Mouse (Mus musculus) neural tube, embryonic 11.5 days (tissue): ENCODE measurements around the gene Tex264. TPM values are rescaled to one million over a fixed set of nuclear protein-coding genes. Genes with fewer than 3 reads are reported as not detected.

Experiments
- ATAC-seq: fragments of 200-750 bp; cut with Nextera tagmentation; 2 replicates; pipeline ENCODE4 v1.8.0; 2017; ENCODE audit warnings: moderate number of reproducible peaks, mild to moderate bottlenecking, moderate TSS enrichment, moderate library complexity; ENCODE audit not compliant: insufficient read depth, low FRiP score, low TSS enrichment
- DNase-seq: peaks from one replicate; pipeline ENCODE4 v3.0.0-alpha.2; 2015; ENCODE audit warnings: low spot score
- H3K27ac ChIP-seq: fragments of 300-500 bp; sonication (generic); 2 replicates; pipeline ENCODE4 v1.5.1; 2014; ENCODE audit warnings: low read depth, mild to moderate bottlenecking, low read length
- H3K27me3 ChIP-seq: fragments of 300-500 bp; sonication (generic); 2 replicates; pipeline ENCODE4 v1.6.1; 2014; ENCODE audit warnings: mild to moderate bottlenecking, low read length, mixed read lengths; ENCODE audit not compliant: control insufficient read depth, insufficient read depth
- H3K36me3 ChIP-seq: fragments of 300-500 bp; sonication (generic); 2 replicates; pipeline ENCODE4 v1.6.1; 2014; ENCODE audit warnings: mild to moderate bottlenecking, low read length, moderate library complexity, mixed read lengths; ENCODE audit not compliant: control insufficient read depth, insufficient read depth
- H3K4me1 ChIP-seq: fragments of 300-500 bp; sonication (generic); 2 replicates; pipeline ENCODE4 v1.6.1; 2014; ENCODE audit warnings: low read length, mixed read lengths; ENCODE audit not compliant: control insufficient read depth, insufficient read depth
- H3K4me2 ChIP-seq: fragments of 300-500 bp; sonication (generic); 2 replicates; pipeline ENCODE4 v1.6.1; 2014; ENCODE audit warnings: low read depth, mild to moderate bottlenecking, moderate library complexity
- H3K4me3 ChIP-seq: fragments of 300-500 bp; sonication (generic); 2 replicates; pipeline ENCODE4 v1.5.1; 2014; ENCODE audit warnings: low read depth, low read length
- H3K9ac ChIP-seq: fragments of 300-500 bp; sonication (generic); 2 replicates; pipeline ENCODE4 v1.6.1; 2014; ENCODE audit warnings: mild to moderate bottlenecking, low read length
- H3K9me3 ChIP-seq: fragments of 300-500 bp; sonication (generic); 2 replicates; pipeline ENCODE4 v1.6.1; 2016; ENCODE audit warnings: low read length; ENCODE audit not compliant: control insufficient read depth
- WGBS: fragments of 180-500 bp; shearing (Covaris S2); extraction: QIAGEN DNeasy Blood & Tissue Kit; methylation state at CpG from one replicate; pipeline ENCODE4 v1.1.7; 2014; 5-methylcytosine and 5-hydroxymethylcytosine counted together
- polyA plus RNA-seq: library from polyadenylated mRNA; unstranded; fragments of >200 nt; fragmentation: Nextera tagmentation; extraction: Ambion mirVana; gene quantifications from 2 replicates; pipeline ENCODE4 v1.2.1, GENCODE M21; 2014

Tex264 gene
- polyA plus RNA-seq = 31.8 and 38.5 TPM in 2 replicates

- Histone ChIP-seq H3K4me1 (no peaks in the 10 kb centered on the region), H3K27ac (no peak within 1 kb of the TSS)
- peak; percentile 78 for ATAC-seq
These were observed at the start of gene Tex264 for GRCm38 (mm10) chr9:106685249-106686101. Gene Tex264 (minus strand): TSS chr9:106685927.

GRCm38 (mm10) chr9:106733690-106734089 lies 48.0 kb upstream of the Tex264 start:
- Histone ChIP-seq H3K4me1 (no peaks in the 10 kb centered on the region), H3K9ac (no peak overlapping the region), H3K27ac (no peak overlapping the region), H3K27me3 (no peaks in the 10 kb centered on the region), H3K36me3 (no peaks in the 10 kb centered on the region), H3K4me3 (no peak overlapping the region), H3K9me3 (no peaks in the 10 kb centered on the region), H3K4me2 (no peak overlapping the region)
- DNase-seq (no peak), ATAC-seq (no peak)
- 91% methylated on average over 2 of the region's 2 CpGs for WGBS

More at GRCm38 (mm10) chr9:106685249-106686101, at the start of gene Tex264:
- H3K27me3 ChIP-seq = no peaks in the 10 kb centered on the region
- peak within 1 kb of the TSS; percentile 77 for H3K9ac ChIP-seq
- peak within 1 kb of the TSS; percentile 73 for H3K4me2 ChIP-seq
- H3K9me3 ChIP-seq = no peaks in the 10 kb centered on the region
- WGBS = 0% methylated on average over 55 of the region's 86 CpGs
- H3K36me3 ChIP-seq = no peaks in the 10 kb centered on the region
- H3K4me3 ChIP-seq = peak within 1 kb of the TSS; percentile 78
- DNase-seq = peak; percentile 83

GRCm38 (mm10) chr9:106729416-106729815 lies 43.7 kb upstream of the Tex264 start:
- no peak overlapping the region for H3K27ac ChIP-seq

DNA sequence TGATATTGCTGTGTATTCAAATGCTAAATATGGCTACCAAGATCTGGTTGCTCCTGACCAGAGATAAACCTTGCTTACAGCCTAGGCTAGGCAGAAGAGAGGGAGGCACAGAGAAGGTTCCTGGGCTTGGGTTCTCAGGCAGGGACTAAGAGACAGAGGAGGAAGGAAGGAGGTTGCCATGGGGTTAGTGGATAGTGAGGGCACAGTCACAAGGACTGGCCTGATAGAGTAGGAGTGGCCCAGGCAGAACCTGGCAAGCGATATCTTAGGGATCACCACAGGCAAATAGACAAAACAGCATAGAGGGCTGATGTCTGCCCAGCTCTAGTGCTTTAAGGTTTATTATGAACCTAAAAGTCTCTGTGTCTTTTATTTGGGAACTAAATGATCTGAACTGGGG lies 41.2 kb upstream of the Tex264 start:
- WGBS = 88% methylated on average over 1 of the region's 1 CpGs

More at GRCm38 (mm10) chr9:106729416-106729815, 43.7 kb upstream of the Tex264 start:
- Histone ChIP-seq H3K9ac (no peak overlapping the region), H3K36me3 (no peaks in the 10 kb centered on the region), H3K27me3 (no peaks in the 10 kb centered on the region), H3K4me1 (no peaks in the 10 kb centered on the region), H3K4me2 (no peak overlapping the region), H3K9me3 (no peaks in the 10 kb centered on the region), H3K4me3 (no peak overlapping the region)
- 90% methylated on average over 2 of the region's 2 CpGs for WGBS
- DNase-seq (no peak), ATAC-seq (no peak)

GRCm38 (mm10) chr9:106725435-106725834 lies 39.7 kb upstream of the Tex264 start:
- Histone ChIP-seq H3K4me1 (no peaks in the 10 kb centered on the region), H3K4me2 (no peak overlapping the region), H3K4me3 (no peak overlapping the region), H3K36me3 (no peaks in the 10 kb centered on the region; the same call in 1 of the 2 replicates), H3K27ac (no peak overlapping the region), H3K9me3 (no peaks in the 10 kb centered on the region), H3K9ac (no peak overlapping the region), H3K27me3 (no peaks in the 10 kb centered on the region)
- ATAC-seq (no peak), DNase-seq (no peak)
- WGBS = 97% methylated on average over 2 of the region's 2 CpGs

More for the DNA sequence above, 41.2 kb upstream of the Tex264 start:
- Histone ChIP-seq H3K36me3 (no peaks in the 10 kb centered on the region; the same call in 1 of the 2 replicates), H3K27me3 (no peaks in the 10 kb centered on the region), H3K4me2 (no peak overlapping the region), H3K4me3 (no peak overlapping the region), H3K9ac (no peak overlapping the region), H3K27ac (no peak overlapping the region), H3K4me1 (no peaks in the 10 kb centered on the region), H3K9me3 (no peaks in the 10 kb centered on the region)
- no peak for ATAC-seq
- no peak for DNase-seq

DNA sequence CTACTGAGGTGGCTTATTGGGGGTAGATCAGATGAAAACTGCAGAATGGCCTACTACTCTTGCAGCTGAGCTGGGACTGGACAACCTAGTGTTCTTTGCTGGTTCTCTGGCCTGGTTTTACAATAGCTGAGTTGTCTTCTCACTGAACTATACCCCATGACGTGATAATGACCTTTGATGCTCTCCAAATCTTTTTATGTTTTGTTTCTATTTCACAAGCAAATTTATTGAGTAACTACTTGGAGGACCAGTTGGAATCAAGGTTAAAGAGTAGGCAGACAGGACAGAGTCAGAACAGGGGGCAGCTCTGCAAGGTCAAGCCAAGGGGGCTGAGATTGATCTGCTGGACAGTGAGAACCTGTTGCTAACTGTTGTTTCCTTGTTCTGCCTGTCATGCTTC lies 39.1 kb upstream of the Tex264 start:
- Histone ChIP-seq H3K36me3 (peaks cover 3% of the 10 kb centered on the region; the same call in 1 of the 2 replicates), H3K27ac (no peak overlapping the region), H3K4me2 (no peak overlapping the region), H3K9ac (no peak overlapping the region), H3K9me3 (no peaks in the 10 kb centered on the region), H3K4me1 (no peaks in the 10 kb centered on the region), H3K4me3 (no peak overlapping the region), H3K27me3 (no peaks in the 10 kb centered on the region)
- 84% methylated on average over 1 of the region's 1 CpGs for WGBS
- ATAC-seq (no peak), DNase-seq (no peak)

GRCm38 (mm10) chr9:106716729-106717128 lies 31.0 kb upstream of the Tex264 start:
- H3K4me2 ChIP-seq = no peak overlapping the region
- no peak for DNase-seq
- H3K4me3 ChIP-seq = no peak overlapping the region
- no peaks in the 10 kb centered on the region for H3K4me1 ChIP-seq
- H3K9me3 ChIP-seq = no peaks in the 10 kb centered on the region
- no peak overlapping the region for H3K27ac ChIP-seq
- H3K27me3 ChIP-seq = no peaks in the 10 kb centered on the region
- H3K36me3 ChIP-seq = peaks cover 12% of the 10 kb centered on the region
- no peak overlapping the region for H3K9ac ChIP-seq
- no peak for ATAC-seq
- 98% methylated on average over 4 of the region's 4 CpGs for WGBS

DNA sequence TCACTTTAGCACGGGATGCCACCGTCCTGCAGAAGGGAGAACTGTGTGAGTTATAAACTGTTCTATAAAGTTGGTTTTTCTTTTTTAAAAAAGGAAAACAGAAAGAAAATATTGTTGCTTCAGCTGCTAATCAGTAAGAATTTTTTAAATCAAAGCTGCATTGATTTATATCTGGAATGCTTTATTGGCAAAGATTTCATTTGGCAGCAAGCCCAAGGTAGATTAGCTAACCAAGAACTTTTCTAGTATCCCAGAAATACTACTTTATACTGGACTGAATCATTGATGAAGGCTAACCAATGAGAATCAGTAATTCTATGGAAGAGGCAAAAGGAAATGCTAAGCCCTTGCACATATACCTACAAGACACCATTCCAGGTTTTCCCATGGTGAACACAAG lies 30.5 kb upstream of the Tex264 start:
- H3K36me3 ChIP-seq = peaks cover 12% of the 10 kb centered on the region

DNA sequence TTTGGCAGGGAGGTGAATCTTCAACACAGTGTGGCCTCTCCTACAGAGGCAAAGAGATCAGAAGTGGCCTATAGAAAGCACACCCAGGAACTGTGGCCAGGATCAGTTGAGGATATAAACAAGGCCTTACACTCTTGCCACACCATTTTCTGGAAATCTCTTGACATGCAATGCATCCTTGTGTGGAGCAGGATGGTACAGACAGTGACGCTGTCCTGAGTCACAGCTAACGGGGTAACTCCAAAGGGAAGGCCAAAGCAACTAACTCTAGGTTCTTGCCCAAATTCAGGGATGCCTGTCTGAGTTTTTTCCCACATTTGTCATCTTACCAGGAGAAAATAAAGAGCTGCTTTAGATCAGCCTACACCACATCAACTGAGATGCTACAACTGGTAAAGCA lies 26.7 kb upstream of the Tex264 start:
- H3K36me3 ChIP-seq = peaks cover 7% of the 10 kb centered on the region
- H3K27me3 ChIP-seq = no peaks in the 10 kb centered on the region
- no peak overlapping the region for H3K27ac ChIP-seq
- no peak for DNase-seq
- no peak overlapping the region for H3K9ac ChIP-seq
- 98% methylated on average over 2 of the region's 2 CpGs for WGBS
- H3K4me3 ChIP-seq = no peak overlapping the region
- H3K9me3 ChIP-seq = no peaks in the 10 kb centered on the region
- no peak overlapping the region for H3K4me2 ChIP-seq
- no peaks in the 10 kb centered on the region for H3K4me1 ChIP-seq
- ATAC-seq = no peak

More for the DNA sequence above, 30.5 kb upstream of the Tex264 start:
- H3K27me3 ChIP-seq = no peaks in the 10 kb centered on the region
- WGBS = 100% methylated on average over 2 of the region's 2 CpGs
- H3K9ac ChIP-seq = no peak overlapping the region
- DNase-seq = no peak
- H3K4me1 ChIP-seq = no peaks in the 10 kb centered on the region
- H3K27ac ChIP-seq = no peak overlapping the region
- H3K4me2 ChIP-seq = no peak overlapping the region
- no peaks in the 10 kb centered on the region for H3K9me3 ChIP-seq
- no peak for ATAC-seq
- H3K4me3 ChIP-seq = no peak overlapping the region
